Mouse (Mus musculus): Measurements from ENCODE around the gene Lgi4. TPM values are rescaled to one million over a fixed set of nuclear protein-coding genes. Genes with fewer than 3 reads are reported as not detected.

Gene Lgi4
- polyA plus RNA-seq, 1 experiment from 2014 or later, result 0.46 TPM

DNA sequence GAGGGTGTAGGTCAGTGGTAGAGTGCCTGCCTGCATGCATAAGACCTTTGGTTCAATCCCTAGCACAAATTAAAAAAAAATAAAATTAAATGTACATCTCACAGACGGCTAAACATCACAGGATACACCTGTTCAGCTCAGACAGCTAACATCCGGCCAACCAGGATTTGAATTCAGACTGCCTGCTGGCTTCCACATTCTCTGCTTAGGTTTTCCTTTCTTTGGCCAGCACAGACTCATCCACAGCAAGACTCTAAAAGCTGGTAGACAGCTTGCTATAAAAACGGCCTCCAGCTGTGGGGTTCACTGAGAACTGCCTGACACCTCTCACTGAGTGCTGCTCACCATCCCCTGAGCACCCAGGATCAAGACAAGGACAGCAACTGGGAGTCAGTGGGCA lies 47.0 kb downstream of the Lgi4 start:
- Histone ChIP-seq H3K4me3 (ENCODE audit: low read depth, low read length) (no peak overlapping the region), H3K9ac (ENCODE audit: low read length) (no peak overlapping the region), H3K27me3 (ENCODE audit: control insufficient read depth, insufficient read depth, low read length) (no peaks in the 10 kb centered on the region), H3K36me3 (ENCODE audit: control insufficient read depth, insufficient read depth, low read length) (no peaks in the 10 kb centered on the region), H3K27ac (replicated peaks) (no peak overlapping the region), H3K4me2 (replicated peaks; ENCODE audit: low read depth) (no peak overlapping the region), H3K4me1 (replicated peaks; ENCODE audit: control insufficient read depth, insufficient read depth) (no peaks in the 10 kb centered on the region), H3K9me3 (ENCODE audit: control insufficient read depth, low read length) (no peaks in the 10 kb centered on the region)
- ATAC-seq (ENCODE audit: low FRiP score, low TSS enrichment) (no peak), DNase-seq (ENCODE audit: low spot score) (no peak)
- WGBS, result 62% methylated on average over 3 of the region's 3 CpGs
- TF ChIP-seq EP300 (optimal IDR thresholded peaks at IDR 0.05) (no peak), CTCF (IDR thresholded peaks at IDR 0.05; ENCODE audit: low read depth) (no peak)

- Histone ChIP-seq H3K27me3 (ENCODE audit: control insufficient read depth, insufficient read depth, low read length) (no peaks in the 10 kb centered on the region), H3K36me3 (ENCODE audit: control insufficient read depth, insufficient read depth, low read length) (no peaks in the 10 kb centered on the region), H3K4me3 (ENCODE audit: low read depth, low read length) (no peak overlapping the region), H3K4me2 (replicated peaks; ENCODE audit: low read depth) (no peak overlapping the region), H3K9me3 (ENCODE audit: control insufficient read depth, low read length) (no peaks in the 10 kb centered on the region), H3K9ac (ENCODE audit: low read length) (no peak overlapping the region), H3K4me1 (replicated peaks; ENCODE audit: control insufficient read depth, insufficient read depth) (no peaks in the 10 kb centered on the region), H3K27ac (replicated peaks) (no peak overlapping the region)
- DNase-seq (ENCODE audit: low spot score) (no peak), ATAC-seq (ENCODE audit: low FRiP score, low TSS enrichment) (no peak)
- TF ChIP-seq EP300 (optimal IDR thresholded peaks at IDR 0.05) (no peak), CTCF (IDR thresholded peaks at IDR 0.05; ENCODE audit: low read depth) (no peak)
- WGBS, result 86% methylated on average over 11 of the region's 11 CpGs
Measured at GRCm38 (mm10) chr7:31107781-31108180, 48.6 kb downstream of the Lgi4 start.

GRCm38 (mm10) chr7:31109091-31109490 lies 49.9 kb downstream of the Lgi4 start:
- DNase-seq (ENCODE audit: low spot score), result no peak

DNA sequence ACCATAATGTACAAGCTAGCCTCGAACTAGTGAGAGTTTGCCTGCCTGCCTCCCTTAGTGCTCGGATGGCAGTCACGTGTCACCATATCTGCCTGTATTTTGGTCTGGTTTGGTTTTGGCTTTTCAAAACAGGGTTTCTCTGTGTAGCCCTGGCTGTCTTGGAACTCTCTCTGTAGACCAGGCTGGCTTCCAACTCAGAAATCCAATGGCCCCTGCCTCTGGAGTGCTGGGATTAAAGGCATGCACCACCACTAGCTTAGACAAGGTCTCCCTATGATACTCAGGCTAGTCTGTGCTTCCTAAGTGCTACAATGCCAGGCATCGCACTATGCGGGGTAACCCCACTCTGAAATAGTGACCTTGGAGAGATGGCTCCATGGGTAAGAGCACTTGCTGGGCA lies 50.7 kb downstream of the Lgi4 start:
- 87% methylated on average over 5 of the region's 5 CpGs for WGBS
- DNase-seq (ENCODE audit: low spot score), result no peak
- no peak for ATAC-seq (ENCODE audit: low FRiP score, low TSS enrichment)

More at GRCm38 (mm10) chr7:31109091-31109490, 49.9 kb downstream of the Lgi4 start:
- Histone ChIP-seq H3K27me3 (ENCODE audit: control insufficient read depth, insufficient read depth, low read length) (no peaks in the 10 kb centered on the region), H3K4me3 (ENCODE audit: low read depth, low read length) (no peak overlapping the region), H3K4me2 (replicated peaks; ENCODE audit: low read depth) (no peak overlapping the region), H3K27ac (replicated peaks) (no peak overlapping the region), H3K9ac (ENCODE audit: low read length) (no peak overlapping the region), H3K9me3 (ENCODE audit: control insufficient read depth, low read length) (no peaks in the 10 kb centered on the region), H3K4me1 (replicated peaks; ENCODE audit: control insufficient read depth, insufficient read depth) (no peaks in the 10 kb centered on the region), H3K36me3 (ENCODE audit: control insufficient read depth, insufficient read depth, low read length) (no peaks in the 10 kb centered on the region)
- ATAC-seq (ENCODE audit: low FRiP score, low TSS enrichment), result no peak
- 36% methylated on average over 7 of the region's 7 CpGs for WGBS
- TF ChIP-seq CTCF (IDR thresholded peaks at IDR 0.05; ENCODE audit: low read depth) (no peak), EP300 (optimal IDR thresholded peaks at IDR 0.05) (no peak)

GRCm38 (mm10) chr7:31110861-31111385 lies 51.8 kb downstream of the Lgi4 start:
- H3K4me2 ChIP-seq (replicated peaks; ENCODE audit: low read depth), result no peak overlapping the region
- H3K27me3 ChIP-seq (ENCODE audit: control insufficient read depth, insufficient read depth, low read length), result no peaks in the 10 kb centered on the region
- ATAC-seq (ENCODE audit: low FRiP score, low TSS enrichment) (no peak), DNase-seq (ENCODE audit: low spot score) (no peak)
- TF ChIP-seq CTCF (IDR thresholded peaks at IDR 0.05; ENCODE audit: low read depth) (no peak), EP300 (optimal IDR thresholded peaks at IDR 0.05) (no peak)
- no peaks in the 10 kb centered on the region for H3K9me3 ChIP-seq (ENCODE audit: control insufficient read depth, low read length)
- H3K4me1 ChIP-seq (replicated peaks; ENCODE audit: control insufficient read depth, insufficient read depth), result peaks cover 3% of the 10 kb centered on the region
- no peak overlapping the region for H3K4me3 ChIP-seq (ENCODE audit: low read depth, low read length)
- no peak overlapping the region for H3K9ac ChIP-seq (ENCODE audit: low read length)
- no peaks in the 10 kb centered on the region for H3K36me3 ChIP-seq (ENCODE audit: control insufficient read depth, insufficient read depth, low read length)
- WGBS, result 74% methylated on average over 15 of the region's 15 CpGs
- H3K27ac ChIP-seq (replicated peaks), result no peak overlapping the region

More for the DNA sequence above, 50.7 kb downstream of the Lgi4 start:
- no peak overlapping the region for H3K4me2 ChIP-seq (replicated peaks; ENCODE audit: low read depth)
- no peaks in the 10 kb centered on the region for H3K4me1 ChIP-seq (replicated peaks; ENCODE audit: control insufficient read depth, insufficient read depth)
- H3K4me3 ChIP-seq (ENCODE audit: low read depth, low read length), result no peak overlapping the region
- no peaks in the 10 kb centered on the region for H3K27me3 ChIP-seq (ENCODE audit: control insufficient read depth, insufficient read depth, low read length)
- TF ChIP-seq CTCF (IDR thresholded peaks at IDR 0.05; ENCODE audit: low read depth), result no peak
- no peak for TF ChIP-seq EP300 (optimal IDR thresholded peaks at IDR 0.05)
- no peak overlapping the region for H3K9ac ChIP-seq (ENCODE audit: low read length)
- no peaks in the 10 kb centered on the region for H3K9me3 ChIP-seq (ENCODE audit: control insufficient read depth, low read length)
- no peak overlapping the region for H3K27ac ChIP-seq (replicated peaks)
- H3K36me3 ChIP-seq (ENCODE audit: control insufficient read depth, insufficient read depth, low read length), result no peaks in the 10 kb centered on the region

DNA sequence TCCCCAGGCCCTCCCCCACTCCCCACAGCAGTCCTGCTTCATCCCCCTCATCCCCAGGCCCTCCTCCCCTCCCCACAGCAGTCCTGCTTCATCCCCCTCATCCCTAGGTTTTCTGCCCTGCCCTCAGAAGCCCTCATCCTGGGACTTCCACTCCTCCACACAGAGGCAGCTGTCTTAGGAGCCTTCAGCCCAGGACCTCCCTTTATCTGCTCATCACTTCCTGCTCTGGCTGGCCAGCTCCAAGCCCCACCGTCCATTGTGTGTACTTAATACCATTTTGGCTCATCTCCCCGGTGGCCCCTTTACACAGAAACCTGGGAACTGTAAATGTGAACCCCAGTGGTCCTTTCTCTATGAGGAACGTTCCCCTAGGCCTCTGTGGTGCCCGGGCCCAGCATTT lies 52.9 kb downstream of the Lgi4 start:
- Histone ChIP-seq H3K27me3 (ENCODE audit: control insufficient read depth, insufficient read depth, low read length) (no peaks in the 10 kb centered on the region), H3K4me2 (replicated peaks; ENCODE audit: low read depth) (no peak overlapping the region), H3K27ac (replicated peaks) (no peak overlapping the region), H3K4me3 (ENCODE audit: low read depth, low read length) (no peak overlapping the region), H3K36me3 (ENCODE audit: control insufficient read depth, insufficient read depth, low read length) (no peaks in the 10 kb centered on the region), H3K9ac (ENCODE audit: low read length) (no peak overlapping the region), H3K9me3 (ENCODE audit: control insufficient read depth, low read length) (no peaks in the 10 kb centered on the region), H3K4me1 (replicated peaks; ENCODE audit: control insufficient read depth, insufficient read depth) (peaks cover 3% of the 10 kb centered on the region)
- TF ChIP-seq CTCF (IDR thresholded peaks at IDR 0.05; ENCODE audit: low read depth) (no peak), EP300 (optimal IDR thresholded peaks at IDR 0.05) (no peak)
- DNase-seq (ENCODE audit: low spot score) (no peak), ATAC-seq (ENCODE audit: low FRiP score, low TSS enrichment) (no peak)
- WGBS, result 43% methylated on average over 4 of the region's 4 CpGs

Measured in stomach, postnatal 0 days (tissue).